Mouse (Mus musculus) limb, embryonic 11.5 days (tissue): ENCODE data around the gene Rcc1l. TPM values are rescaled to one million over a fixed set of nuclear protein-coding genes. Genes with fewer than 3 reads are reported as not detected.

Experiments
- ATAC-seq: fragments of 200-750 bp; cut with Nextera tagmentation; 2 replicates; pipeline ENCODE4 v1.8.0; 2017; ENCODE audit warnings: low read depth; ENCODE audit not compliant: insufficient number of reproducible peaks, low FRiP score, low TSS enrichment
- DNase-seq: peaks from one replicate; pipeline ENCODE4 v3.0.0-alpha.2; 2015; ENCODE audit warnings: low spot score
- H3K27ac ChIP-seq: fragments of 300-500 bp; sonication (generic); replicated peaks from 2 replicates; pipeline ENCODE4 v1.5.1; 2014; ENCODE audit warnings: low read depth, mild to moderate bottlenecking, low read length
- H3K27me3 ChIP-seq: fragments of 300-500 bp; sonication (generic); 2 replicates; pipeline ENCODE4 v1.6.1; 2014; ENCODE audit warnings: mild to moderate bottlenecking, low read length, mixed read lengths; ENCODE audit not compliant: control insufficient read depth, insufficient read depth
- H3K36me3 ChIP-seq: fragments of 300-500 bp; sonication (generic); 2 replicates; pipeline ENCODE4 v1.6.1; 2014; ENCODE audit warnings: mild to moderate bottlenecking, low read length, moderate library complexity, mixed read lengths; ENCODE audit not compliant: control insufficient read depth, insufficient read depth
- H3K4me1 ChIP-seq: fragments of 300-500 bp; sonication (generic); 2 replicates; pipeline ENCODE4 v1.6.1; 2014; ENCODE audit warnings: low read length, mixed read lengths; ENCODE audit not compliant: control insufficient read depth, insufficient read depth
- H3K4me2 ChIP-seq: fragments of 300-500 bp; sonication (generic); 2 replicates; pipeline ENCODE4 v1.6.1; 2014; ENCODE audit warnings: low read depth, mild to moderate bottlenecking, moderate library complexity; ENCODE audit not compliant: severe bottlenecking
- H3K4me3 ChIP-seq: fragments of 300-500 bp; sonication (generic); 2 replicates; pipeline ENCODE4 v1.5.1; 2014; ENCODE audit warnings: low read depth, low read length
- H3K9ac ChIP-seq: fragments of 300-500 bp; sonication (generic); 2 replicates; pipeline ENCODE4 v1.6.1; 2014; ENCODE audit warnings: mild to moderate bottlenecking, low read length
- H3K9me3 ChIP-seq: fragments of 300-500 bp; sonication (generic); 2 replicates; pipeline ENCODE4 v1.6.1; 2016; ENCODE audit warnings: low read length; ENCODE audit not compliant: control insufficient read depth
- WGBS: fragments of 180-500 bp; shearing (Covaris S2); extraction: QIAGEN DNeasy Blood & Tissue Kit; methylation state at CpG from one replicate; pipeline ENCODE4 v1.1.7; 2014; 5-methylcytosine and 5-hydroxymethylcytosine counted together
- polyA plus RNA-seq: library from polyadenylated mRNA; unstranded; fragments of >200 nt; fragmentation: Nextera tagmentation; extraction: Ambion mirVana; gene quantifications from 2 replicates; pipeline ENCODE4 v1.2.1, GENCODE M21; 2014

The Rcc1l gene
- polyA plus RNA-seq, 1 experiment from 2014 or later = 35.8 TPM

DNA sequence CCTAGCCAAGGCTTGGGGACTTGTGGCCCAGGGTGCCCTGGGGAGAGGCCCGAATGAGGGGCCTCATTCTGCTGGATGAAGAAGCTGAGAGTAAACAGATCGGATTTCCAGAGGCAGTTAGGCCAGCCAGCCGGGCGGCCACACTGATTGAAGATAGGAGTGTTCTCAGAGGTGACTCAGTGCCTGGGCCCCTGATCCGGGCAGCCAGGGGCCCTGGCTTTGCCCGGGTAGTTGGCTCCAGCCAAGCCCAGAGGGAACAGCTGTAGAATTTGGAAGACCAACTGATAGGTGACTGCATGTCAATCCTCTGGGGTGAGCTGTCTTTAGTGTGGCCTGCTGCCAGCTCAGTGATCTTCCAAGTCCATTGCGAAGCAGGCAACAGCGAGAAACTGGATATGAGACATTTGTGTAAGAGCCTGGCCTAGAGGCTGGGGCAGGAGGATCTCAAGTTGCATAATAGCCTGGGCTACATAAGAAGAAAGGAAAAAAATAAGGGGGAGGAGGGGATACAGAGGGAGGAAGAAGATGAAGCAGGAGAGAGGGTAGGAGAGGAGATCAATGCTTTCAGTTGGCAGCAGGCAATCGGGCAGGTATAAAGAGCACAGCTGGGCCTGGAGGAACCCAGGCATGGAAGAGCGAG is 57.0 kb downstream of the Rcc1l start:
- H3K27me3 ChIP-seq = no peaks in the 10 kb centered on the region
- H3K4me2 ChIP-seq = no peak overlapping the region
- no peaks in the 10 kb centered on the region for H3K4me1 ChIP-seq
- H3K27ac ChIP-seq = no peak overlapping the region
- DNase-seq = no peak
- no peak overlapping the region for H3K4me3 ChIP-seq
- H3K9ac ChIP-seq = no peak overlapping the region
- no peaks in the 10 kb centered on the region for H3K9me3 ChIP-seq
- no peak for ATAC-seq
- no peaks in the 10 kb centered on the region for H3K36me3 ChIP-seq
- WGBS = 47% methylated on average over 10 of the region's 10 CpGs

DNA sequence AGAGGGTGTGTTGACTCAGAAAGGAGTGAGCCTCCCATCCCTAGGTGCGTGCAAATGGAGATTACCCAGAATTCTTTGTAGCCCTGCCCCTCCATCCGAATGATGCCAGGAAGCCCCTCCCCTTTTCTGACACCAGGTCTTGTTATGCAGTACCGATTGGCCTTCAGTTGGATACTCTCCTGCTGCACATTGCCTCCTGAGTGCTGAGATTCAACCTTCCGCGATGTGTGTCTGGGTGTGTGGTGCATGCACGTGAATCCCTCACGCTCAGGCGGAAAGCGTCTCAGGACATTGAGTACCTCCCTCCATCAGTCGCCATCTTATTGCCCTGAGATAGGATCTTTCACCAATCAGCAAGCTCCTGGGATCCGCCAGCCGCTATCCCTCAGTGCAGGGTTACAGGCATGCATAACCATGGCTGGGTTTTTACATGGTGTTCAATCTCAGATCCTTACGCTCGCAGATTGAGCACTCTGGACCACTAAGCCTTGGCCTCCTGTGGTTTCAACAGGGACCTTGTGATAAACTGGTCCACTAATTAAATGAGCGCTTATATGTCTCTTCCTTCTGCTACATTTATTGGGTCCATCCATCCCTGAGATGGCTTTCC is 57.7 kb downstream of the Rcc1l start:
- ATAC-seq (no peak), DNase-seq (no peak)
- H3K4me2 ChIP-seq = no peak overlapping the region
- no peaks in the 10 kb centered on the region for H3K9me3 ChIP-seq
- no peaks in the 10 kb centered on the region for H3K27me3 ChIP-seq
- H3K4me3 ChIP-seq = no peak overlapping the region
- H3K4me1 ChIP-seq = no peaks in the 10 kb centered on the region
- no peak overlapping the region for H3K9ac ChIP-seq
- 90% methylated on average over 15 of the region's 15 CpGs for WGBS
- no peak overlapping the region for H3K27ac ChIP-seq
- no peaks in the 10 kb centered on the region for H3K36me3 ChIP-seq

DNA sequence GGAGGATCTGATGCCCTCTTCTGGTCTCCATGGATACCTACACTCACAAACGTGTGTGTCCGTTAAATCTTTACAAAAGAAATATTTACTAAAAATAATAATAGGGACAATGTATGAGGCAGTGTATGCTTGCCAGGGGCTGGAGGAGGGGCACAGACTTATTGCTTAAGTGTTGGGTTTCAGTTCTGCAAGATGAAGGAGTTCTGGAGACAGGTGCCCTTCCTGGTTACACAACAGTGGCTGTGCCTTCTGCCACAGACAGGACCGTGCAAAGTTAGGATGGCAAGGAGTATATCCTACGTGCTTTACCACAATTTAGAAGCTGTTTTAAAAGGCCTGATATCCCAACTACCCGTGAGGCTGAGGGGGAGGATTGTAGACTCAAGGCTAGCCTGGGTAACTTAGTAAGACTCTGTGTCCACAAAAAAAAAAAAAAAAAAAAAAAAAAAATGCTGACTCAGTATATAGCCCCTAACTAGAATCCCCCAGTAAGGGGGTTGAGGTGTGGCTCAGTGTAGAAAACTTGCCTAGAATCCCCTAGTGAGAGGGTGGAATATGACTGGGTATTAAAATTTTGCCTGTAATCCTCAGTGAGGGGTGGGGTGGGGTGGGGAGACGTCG is 60.8 kb downstream of the Rcc1l start:
- Histone ChIP-seq H3K4me3 (no peak overlapping the region), H3K4me1 (no peaks in the 10 kb centered on the region), H3K27me3 (no peaks in the 10 kb centered on the region), H3K36me3 (no peaks in the 10 kb centered on the region), H3K9ac (no peak overlapping the region), H3K9me3 (no peaks in the 10 kb centered on the region), H3K4me2 (no peak overlapping the region), H3K27ac (no peak overlapping the region)
- DNase-seq (no peak), ATAC-seq (no peak)
- WGBS = 90% methylated on average over 7 of the region's 7 CpGs

DNA sequence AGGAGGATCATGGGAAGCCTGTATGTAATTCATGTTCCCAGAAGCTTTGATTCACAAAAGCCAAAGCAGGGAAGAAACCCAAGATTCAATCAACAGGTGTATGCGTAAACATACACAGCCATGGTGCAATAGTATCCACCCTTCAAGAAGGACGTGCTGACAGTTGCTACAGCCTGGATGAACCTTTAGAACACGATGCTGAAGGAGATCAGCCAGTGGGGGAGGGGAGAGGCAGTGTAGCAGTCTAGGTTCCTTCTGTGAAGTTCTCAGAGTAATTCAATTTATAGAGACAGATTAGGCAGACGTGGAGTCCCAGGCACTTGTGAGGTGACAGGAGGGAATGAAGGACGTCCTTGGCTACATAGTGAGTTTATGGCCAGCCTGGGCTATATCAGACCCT is 61.6 kb downstream of the Rcc1l start:
- no peak overlapping the region for H3K4me2 ChIP-seq
- H3K27ac ChIP-seq = no peak overlapping the region
- no peak overlapping the region for H3K9ac ChIP-seq
- 69% methylated on average over 5 of the region's 5 CpGs for WGBS
- H3K36me3 ChIP-seq = no peaks in the 10 kb centered on the region
- no peaks in the 10 kb centered on the region for H3K9me3 ChIP-seq
- H3K4me1 ChIP-seq = no peaks in the 10 kb centered on the region
- H3K27me3 ChIP-seq = no peaks in the 10 kb centered on the region
- no peak for ATAC-seq
- no peak overlapping the region for H3K4me3 ChIP-seq
- no peak for DNase-seq

DNA sequence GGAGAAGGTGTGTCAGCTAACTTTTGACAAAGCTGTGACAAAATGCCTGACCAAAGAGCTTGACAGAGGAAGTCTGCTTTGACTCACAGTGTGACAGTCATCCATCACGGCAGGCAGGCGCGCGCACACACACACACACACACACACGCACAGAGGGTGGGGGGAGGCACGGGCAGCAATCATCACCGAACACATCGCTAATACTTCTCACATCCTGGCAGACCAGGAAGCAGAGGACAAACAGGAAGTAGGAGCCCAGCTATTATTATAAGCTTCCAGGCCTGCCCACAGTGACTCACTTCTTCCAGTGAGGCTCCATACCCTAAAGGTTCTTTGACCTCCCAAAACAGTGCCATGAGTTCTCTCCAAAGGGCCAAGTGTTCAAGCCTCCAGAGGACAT is 70.7 kb downstream of the Rcc1l start:
- 0 out of 2 replicates have a peak, but pooled peaks cover 2% of the 10 kb centered on the region for H3K36me3 ChIP-seq
- H3K9me3 ChIP-seq = no peaks in the 10 kb centered on the region; the same call in 1 of the 2 replicates
- no peaks in the 10 kb centered on the region for H3K27me3 ChIP-seq
- 87% methylated on average over 8 of the region's 8 CpGs for WGBS
- H3K9ac ChIP-seq = no peak overlapping the region
- no peak for ATAC-seq
- no peak overlapping the region for H3K4me2 ChIP-seq
- no peak for DNase-seq
- peaks cover 7% of the 10 kb centered on the region for H3K4me1 ChIP-seq
- H3K4me3 ChIP-seq = no peak overlapping the region
- H3K27ac ChIP-seq = no peak overlapping the region

- H3K27me3 ChIP-seq = no peaks in the 10 kb centered on the region
- no peak overlapping the region for H3K27ac ChIP-seq
Observed at GRCm38 (mm10) chr5:134102720-134103119, 73.9 kb downstream of the Rcc1l start.

GRCm38 (mm10) chr5:134101883-134102282 is 74.7 kb downstream of the Rcc1l start:
- DNase-seq (no peak), ATAC-seq (no peak)
- Histone ChIP-seq H3K9me3 (no peaks in the 10 kb centered on the region; the same call in 1 of the 2 replicates), H3K4me2 (no peak overlapping the region), H3K4me1 (peaks cover 7% of the 10 kb centered on the region), H3K36me3 (0 out of 2 replicates have a peak, but pooled peaks cover 2% of the 10 kb centered on the region), H3K4me3 (no peak overlapping the region), H3K27ac (no peak overlapping the region), H3K9ac (no peak overlapping the region), H3K27me3 (no peaks in the 10 kb centered on the region)
- WGBS = 36% methylated on average over 5 of the region's 5 CpGs

More at GRCm38 (mm10) chr5:134102720-134103119, 73.9 kb downstream of the Rcc1l start:
- Histone ChIP-seq H3K4me1 (peaks cover 7% of the 10 kb centered on the region), H3K36me3 (0 out of 2 replicates have a peak, but pooled peaks cover 2% of the 10 kb centered on the region), H3K9me3 (no peaks in the 10 kb centered on the region; the same call in 1 of the 2 replicates), H3K4me3 (no peak overlapping the region), H3K9ac (no peak overlapping the region), H3K4me2 (no peak overlapping the region)
- no peak for ATAC-seq
- 77% methylated on average over 6 of the region's 6 CpGs for WGBS
- no peak for DNase-seq

- H3K27me3 ChIP-seq = no peaks in the 10 kb centered on the region
- DNase-seq (no peak), ATAC-seq (no peak)
- no peak overlapping the region for H3K9ac ChIP-seq
- H3K4me2 ChIP-seq = peak overlapping the region; percentile 8; the same call in 1 of the 2 replicates
- H3K4me3 ChIP-seq = no peak overlapping the region
- 55% methylated on average over 5 of the region's 5 CpGs for WGBS
- H3K9me3 ChIP-seq = no peaks in the 10 kb centered on the region; the same call in 1 of the 2 replicates
- no peak overlapping the region for H3K27ac ChIP-seq
- H3K36me3 ChIP-seq = 0 out of 2 replicates have a peak, but pooled peaks cover 2% of the 10 kb centered on the region
- peaks cover 7% of the 10 kb centered on the region for H3K4me1 ChIP-seq
Observed at GRCm38 (mm10) chr5:134101322-134101721, 75.3 kb downstream of the Rcc1l start.
